Mouse (Mus musculus): Measurements from ENCODE around the gene Sapcd2. TPM values are rescaled to one million over a fixed set of nuclear protein-coding genes. Genes with fewer than 3 reads are reported as not detected.

The Sapcd2 gene
- polyA plus RNA-seq (2012) = 35.8 and 46.8 TPM in 2 replicates

GRCm38 (mm10) chr2:25371764-25372643 lies at the start of gene Sapcd2:
Gene Sapcd2, plus strand, starts transcription at chr2:25372321.

GRCm38 (mm10) chr2:25332286-25333160 lies 39.6 kb upstream of the Sapcd2 start, which contains the start of gene Man1b1:
Gene Man1b1, plus strand, starts transcription at chr2:25332338.

GRCm38 (mm10) chr2:25356208-25357079 lies 15.7 kb upstream of the Sapcd2 start, which contains the start of gene Dpp7:
Gene Dpp7, minus strand, starts transcription at chr2:25356359.

GRCm38 (mm10) chr2:25365091-25365761 lies 6.9 kb upstream of the Sapcd2 start, which contains the start of gene Uap1l1:
Gene Uap1l1, minus strand, starts transcription at chr2:25365682.

GRCm38 (mm10) chr2:25395721-25396596 lies 23.8 kb downstream of the Sapcd2 start, which contains the start of gene Entpd2:
Gene Entpd2, plus strand, starts transcription at chr2:25395874.

GRCm38 (mm10) chr2:25399051-25399450 lies 26.9 kb downstream of the Sapcd2 start, which contains the start of gene Npdc1:
Gene Npdc1, plus strand, starts transcription at chr2:25399351.

GRCm38 (mm10) chr2:25422587-25423410 lies 50.7 kb downstream of the Sapcd2 start, which contains the start of gene Fut7:
Gene Fut7, plus strand, starts transcription at chr2:25423267.

Other genes with a start within 250 kb of the Sapcd2 start
- 4.1 and 6.7 TPM in 2 replicates for gene Nrarp, start 191.6 kb upstream of the Sapcd2 start, polyA plus RNA-seq (2012)
- gene Tor4a, start 175.4 kb upstream of the Sapcd2 start, polyA plus RNA-seq (2012) = 8.8 and 14.5 TPM in 2 replicates
- 26.8 and 30.3 TPM in 2 replicates for gene Nelfb, start 160.8 kb upstream of the Sapcd2 start, polyA plus RNA-seq (2012)
- 0.09 and 0.26 TPM in 2 replicates for gene Stpg3, start 157.7 kb upstream of the Sapcd2 start, polyA plus RNA-seq (2012)
- 0.07 and 0.15 TPM in 2 replicates for gene Fam166a, start 153.6 kb upstream of the Sapcd2 start, polyA plus RNA-seq (2012)
- 382 and 509 TPM in 2 replicates for gene Tubb4b, start 147.6 kb upstream of the Sapcd2 start, polyA plus RNA-seq (2012)
- gene Slc34a3, start 138.0 kb upstream of the Sapcd2 start, polyA plus RNA-seq (2012) = not detected in 2 replicates
- 0.12 and 0.18 TPM in 2 replicates for gene Rnf224, start 135.5 kb upstream of the Sapcd2 start, polyA plus RNA-seq (2012)
- 8.5 and 13.7 TPM in 2 replicates for gene Rnf208, start 130.1 kb upstream of the Sapcd2 start, polyA plus RNA-seq (2012)
- 0.22 TPM in 1 of 2 replicates, not detected in the other for gene Cysrt1, start 129.9 kb upstream of the Sapcd2 start, polyA plus RNA-seq (2012)
- gene AL732309.1, start 125.5 kb upstream of the Sapcd2 start, polyA plus RNA-seq (2012) = 2.8 TPM in 1 of 2 replicates, not detected in the other
- gene Tmem203, start 116.9 kb upstream of the Sapcd2 start, polyA plus RNA-seq (2012) = 7.3 and 8.5 TPM in 2 replicates
- gene Tprn, start 109.7 kb upstream of the Sapcd2 start, polyA plus RNA-seq (2012) = 58.1 and 64.5 TPM in 2 replicates
- gene Ssna1, start 99.9 kb upstream of the Sapcd2 start, polyA plus RNA-seq (2012) = 223 and 227 TPM in 2 replicates
- gene Anapc2, start 99.8 kb upstream of the Sapcd2 start, polyA plus RNA-seq (2012) = 23.1 and 24.8 TPM in 2 replicates
- gene Tmem210, start 84.2 kb upstream of the Sapcd2 start, polyA plus RNA-seq (2012) = not detected in 2 replicates
- gene Lrrc26, start 82.4 kb upstream of the Sapcd2 start, polyA plus RNA-seq (2012) = not detected in 2 replicates
- 0.01 and 0.02 TPM in 2 replicates for gene Grin1, start 53.1 kb upstream of the Sapcd2 start, polyA plus RNA-seq (2012)
- 27.2 and 28.1 TPM in 2 replicates for gene Man1b1, start 40.0 kb upstream of the Sapcd2 start, polyA plus RNA-seq (2012)
- 6.3 and 7.2 TPM in 2 replicates for gene Dpp7, start 16.0 kb upstream of the Sapcd2 start, polyA plus RNA-seq (2012)
- 16.7 and 24.2 TPM in 2 replicates for gene Uap1l1, start 6.6 kb upstream of the Sapcd2 start, polyA plus RNA-seq (2012)
- gene Entpd2, start 23.6 kb downstream of the Sapcd2 start, polyA plus RNA-seq (2012) = 0.09 and 0.39 TPM in 2 replicates
- gene Npdc1, start 27.0 kb downstream of the Sapcd2 start, polyA plus RNA-seq (2012) = 2.3 and 6.0 TPM in 2 replicates
- 19.2 and 28.1 TPM in 2 replicates for gene Fut7, start 50.9 kb downstream of the Sapcd2 start, polyA plus RNA-seq (2012)
- gene Abca2, start 56.4 kb downstream of the Sapcd2 start, polyA plus RNA-seq (2012) = 58.0 and 85.3 TPM in 2 replicates
- 0.61 TPM in 1 of 2 replicates, not detected in the other for gene Clic3, start 84.5 kb downstream of the Sapcd2 start, polyA plus RNA-seq (2012)
- 81.2 and 90.9 TPM in 2 replicates for gene Paxx, start 88.8 kb downstream of the Sapcd2 start, polyA plus RNA-seq (2012)
- 0.83 and 1.2 TPM in 2 replicates for gene Ptgds, start 97.7 kb downstream of the Sapcd2 start, polyA plus RNA-seq (2012)
- gene Lcn12, start 121.6 kb downstream of the Sapcd2 start, polyA plus RNA-seq (2012) = not detected in 2 replicates
- gene Fbxw5, start 128.4 kb downstream of the Sapcd2 start, polyA plus RNA-seq (2012) = 39.7 and 48.0 TPM in 2 replicates
- gene C8g, start 129.4 kb downstream of the Sapcd2 start, polyA plus RNA-seq (2012) = 0.13 and 0.45 TPM in 2 replicates
- gene Traf2, start 174.6 kb downstream of the Sapcd2 start, polyA plus RNA-seq (2012) = 11.8 and 12.9 TPM in 2 replicates
- gene Edf1, start 185.5 kb downstream of the Sapcd2 start, polyA plus RNA-seq (2012) = 607 and 733 TPM in 2 replicates
- gene Mamdc4, start 202.5 kb downstream of the Sapcd2 start, polyA plus RNA-seq (2012) = 2.5 and 2.7 TPM in 2 replicates
- gene Phpt1, start 202.9 kb downstream of the Sapcd2 start, polyA plus RNA-seq (2012) = 14.1 and 16.5 TPM in 2 replicates
- 0.37 and 0.81 TPM in 2 replicates for gene Ajm1, start 209.4 kb downstream of the Sapcd2 start, polyA plus RNA-seq (2012)
- 76.2 and 87.1 TPM in 2 replicates for gene Rabl6, start 236.2 kb downstream of the Sapcd2 start, polyA plus RNA-seq (2012)
- not detected in 2 replicates for gene Ccdc183, start 245.4 kb downstream of the Sapcd2 start, polyA plus RNA-seq (2012)
- 11.4 and 11.5 TPM in 2 replicates for gene Tmem141, start 249.7 kb downstream of the Sapcd2 start, polyA plus RNA-seq (2012)